Mouse (Mus musculus) limb, embryonic 14.5 days (tissue): ENCODE measurements at regions not wholly inside any gene's neighbourhood (a gene's known extent, or its start where the extent isn't known, plus 50 kb on each side); places are given as distances from the start of the nearest gene placed in this dataset.

Experiments
- ATAC-seq: fragments of 200-750 bp; cut with Nextera tagmentation; 2 replicates; pipeline ENCODE4 v1.8.0; 2017; ENCODE audit warnings: low read depth, moderate number of reproducible peaks, moderate TSS enrichment; ENCODE audit not compliant: low FRiP score
- DNase-seq: peaks from one replicate; pipeline ENCODE4 v3.0.0-alpha.2; 2015; ENCODE audit warnings: low spot score
- H3K27ac ChIP-seq: fragments of 300-500 bp; sonication (generic); replicated peaks from 2 replicates; pipeline ENCODE4 v1.5.1; 2014; ENCODE audit warnings: low read depth, mild to moderate bottlenecking, low read length, moderate library complexity, mixed read lengths
- H3K27me3 ChIP-seq: fragments of 300-500 bp; sonication (generic); 2 replicates; pipeline ENCODE4 v1.6.1; 2014; ENCODE audit warnings: low read length, mixed read lengths; ENCODE audit not compliant: control insufficient read depth, insufficient read depth
- H3K36me3 ChIP-seq: fragments of 300-500 bp; sonication (generic); 2 replicates; pipeline ENCODE4 v1.6.1; 2014; ENCODE audit warnings: mild to moderate bottlenecking, low read length, moderate library complexity, mixed read lengths; ENCODE audit not compliant: control insufficient read depth, insufficient read depth
- H3K4me1 ChIP-seq: fragments of 300-500 bp; sonication (generic); 2 replicates; pipeline ENCODE4 v1.6.1; 2014; ENCODE audit warnings: antibody characterized with exemption, low read length, mixed read lengths; ENCODE audit not compliant: control insufficient read depth, insufficient read depth
- H3K4me2 ChIP-seq: fragments of 300-500 bp; sonication (generic); replicated peaks from 2 replicates; pipeline ENCODE4 v1.6.1; 2014; ENCODE audit warnings: low read depth, mild to moderate bottlenecking, low read length, moderate library complexity; ENCODE audit not compliant: severe bottlenecking
- H3K4me3 ChIP-seq: fragments of 300-500 bp; sonication (generic); replicated peaks from 2 replicates; pipeline ENCODE4 v1.5.1; 2014; ENCODE audit warnings: low read length
- H3K9ac ChIP-seq: fragments of 300-500 bp; sonication (generic); 2 replicates; pipeline ENCODE4 v1.6.1; 2014; ENCODE audit warnings: mild to moderate bottlenecking, low read depth, low read length, moderate library complexity; ENCODE audit not compliant: severe bottlenecking
- H3K9me3 ChIP-seq: fragments of 300-500 bp; sonication (generic); 2 replicates; pipeline ENCODE4 v1.6.1; 2016; ENCODE audit warnings: low read length; ENCODE audit not compliant: control insufficient read depth
- POLR2A ChIP-seq: fragments of 200-500 bp; IDR thresholded peaks from 2 replicates; pipeline ENCODE4 v1.8.0; 2012; ENCODE audit warnings: inconsistent platforms, mild to moderate bottlenecking, moderate library complexity, borderline replicate concordance; ENCODE audit not compliant: insufficient read depth, insufficient read length; ENCODE audit errors: extremely low read depth
- WGBS: fragments of 180-500 bp; shearing (Covaris S2); extraction: QIAGEN DNeasy Blood & Tissue Kit; methylation state at CpG from one replicate; pipeline ENCODE4 v1.1.7; 2014; 5-methylcytosine and 5-hydroxymethylcytosine counted together

DNA sequence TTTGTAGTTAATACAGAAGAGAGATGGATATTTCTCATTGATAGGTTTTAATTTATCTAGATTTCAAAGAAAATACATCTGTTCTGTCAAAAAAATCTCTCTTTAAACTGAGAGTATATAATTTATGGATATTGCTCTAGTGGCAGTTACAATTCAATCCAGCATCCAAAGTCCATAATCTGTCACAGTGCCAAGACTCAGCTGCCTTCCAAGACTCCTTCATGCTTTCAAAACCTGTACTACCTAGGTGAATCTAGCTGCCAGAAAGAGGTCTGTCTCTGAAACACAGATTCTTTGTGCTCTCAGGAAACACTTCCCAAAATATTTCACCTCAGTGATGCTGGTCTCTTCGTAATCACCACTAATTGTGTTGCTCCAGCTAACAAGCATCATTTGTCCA lies 844.0 kb upstream of the Sel1l start:
- Histone ChIP-seq H3K9ac (no peak overlapping the region), H3K36me3 (no peaks in the 10 kb centered on the region), H3K4me3 (no peak overlapping the region), H3K27ac (no peak overlapping the region), H3K27me3 (no peaks in the 10 kb centered on the region), H3K9me3 (no peaks in the 10 kb centered on the region), H3K4me1 (no peaks in the 10 kb centered on the region), H3K4me2 (no peak overlapping the region)
- 80% methylated on average over 1 of the region's 1 CpGs for WGBS
- DNase-seq (no peak), ATAC-seq (no peak)
- TF ChIP-seq POLR2A = no peak

DNA sequence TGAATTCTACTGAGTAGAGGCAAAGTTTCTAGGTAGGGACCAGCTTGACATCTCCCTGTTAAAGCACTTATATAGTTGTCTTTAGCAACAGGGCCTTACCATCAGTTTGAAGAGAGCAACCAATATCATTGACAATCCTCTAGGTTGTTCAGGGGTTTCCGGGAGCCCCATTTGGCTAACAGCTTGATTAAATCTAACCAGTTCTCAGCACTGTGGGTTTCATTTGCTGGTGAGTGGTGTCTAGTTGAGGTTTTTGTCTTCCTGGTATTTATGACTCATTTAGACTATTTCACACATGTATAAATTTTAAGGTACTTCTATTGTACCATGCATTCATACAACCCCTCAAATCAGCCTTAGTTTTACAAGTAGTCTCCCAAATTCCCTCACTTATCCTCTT lies 823.4 kb upstream of the Sel1l start:
- 91% methylated on average over 1 of the region's 1 CpGs for WGBS
- DNase-seq (no peak), ATAC-seq (no peak)
- no peak overlapping the region for H3K27ac ChIP-seq
- no peak overlapping the region for H3K9ac ChIP-seq
- H3K27me3 ChIP-seq = no peaks in the 10 kb centered on the region
- H3K4me3 ChIP-seq = no peak overlapping the region
- no peaks in the 10 kb centered on the region for H3K36me3 ChIP-seq
- no peaks in the 10 kb centered on the region for H3K9me3 ChIP-seq
- no peaks in the 10 kb centered on the region for H3K4me1 ChIP-seq
- H3K4me2 ChIP-seq = no peak overlapping the region
- no peak for TF ChIP-seq POLR2A

DNA sequence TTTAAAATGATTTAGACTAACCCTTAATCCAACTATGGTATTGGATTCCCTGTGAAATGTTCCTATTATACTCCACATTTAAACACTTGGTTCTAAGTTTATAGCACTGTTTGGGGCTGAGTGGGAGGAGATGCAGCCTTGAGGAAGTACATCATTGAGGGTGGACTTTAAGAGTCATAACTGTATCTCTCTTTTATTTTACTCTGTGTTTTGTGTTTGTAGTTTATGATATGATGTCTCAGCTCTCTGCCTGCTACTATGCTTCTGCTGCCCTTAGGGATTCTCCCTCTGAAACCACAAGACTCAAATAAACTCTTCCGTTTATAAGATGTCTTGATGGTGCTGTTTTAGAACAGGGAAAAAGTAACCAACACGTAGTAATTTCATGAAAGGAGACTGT lies 797.7 kb upstream of the Sel1l start:
- WGBS = 79% methylated on average over 2 of the region's 2 CpGs
- no peak overlapping the region for H3K27ac ChIP-seq
- H3K27me3 ChIP-seq = no peaks in the 10 kb centered on the region
- no peak for ATAC-seq
- H3K4me1 ChIP-seq = no peaks in the 10 kb centered on the region
- no peak overlapping the region for H3K4me3 ChIP-seq
- TF ChIP-seq POLR2A = no peak
- no peak overlapping the region for H3K4me2 ChIP-seq
- no peak for DNase-seq
- no peaks in the 10 kb centered on the region for H3K36me3 ChIP-seq
- H3K9me3 ChIP-seq = no peaks in the 10 kb centered on the region
- no peak overlapping the region for H3K9ac ChIP-seq

DNA sequence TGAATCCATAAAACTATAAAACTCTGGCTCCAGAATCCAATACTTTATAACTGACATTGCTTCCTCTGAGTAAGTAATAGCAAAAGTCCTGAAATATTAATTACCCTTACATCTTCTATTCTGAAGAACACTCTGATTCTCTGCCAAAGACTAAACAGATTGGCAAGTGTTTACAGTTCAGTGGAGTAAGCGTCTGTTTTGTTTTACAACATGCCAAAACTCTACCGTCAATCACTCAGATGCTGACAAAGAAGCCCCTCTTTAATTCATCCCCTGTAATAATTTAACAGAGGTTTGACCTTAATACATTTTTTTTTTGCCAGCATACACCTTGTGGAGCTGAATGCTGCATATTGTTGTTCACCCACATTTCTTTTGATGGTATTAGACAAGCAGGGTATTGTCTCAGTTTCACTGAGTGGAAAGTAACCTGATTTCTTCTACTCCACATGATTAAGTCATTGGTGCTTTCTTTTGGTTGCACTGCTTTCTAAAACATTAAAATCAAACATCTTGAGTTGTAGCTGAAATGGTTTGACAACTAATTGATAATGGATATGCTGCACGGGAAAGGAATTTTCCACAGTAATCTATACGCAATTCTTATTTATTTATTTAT lies 796.2 kb upstream of the Sel1l start:
- Histone ChIP-seq H3K9ac (no peak overlapping the region), H3K4me3 (no peak overlapping the region), H3K9me3 (no peaks in the 10 kb centered on the region), H3K4me1 (no peaks in the 10 kb centered on the region), H3K27ac (no peak overlapping the region), H3K27me3 (no peaks in the 10 kb centered on the region), H3K36me3 (no peaks in the 10 kb centered on the region), H3K4me2 (no peak overlapping the region)
- no peak for ATAC-seq
- DNase-seq = no peak
- WGBS = 68% methylated on average over 4 of the region's 4 CpGs
- no peak for TF ChIP-seq POLR2A

DNA sequence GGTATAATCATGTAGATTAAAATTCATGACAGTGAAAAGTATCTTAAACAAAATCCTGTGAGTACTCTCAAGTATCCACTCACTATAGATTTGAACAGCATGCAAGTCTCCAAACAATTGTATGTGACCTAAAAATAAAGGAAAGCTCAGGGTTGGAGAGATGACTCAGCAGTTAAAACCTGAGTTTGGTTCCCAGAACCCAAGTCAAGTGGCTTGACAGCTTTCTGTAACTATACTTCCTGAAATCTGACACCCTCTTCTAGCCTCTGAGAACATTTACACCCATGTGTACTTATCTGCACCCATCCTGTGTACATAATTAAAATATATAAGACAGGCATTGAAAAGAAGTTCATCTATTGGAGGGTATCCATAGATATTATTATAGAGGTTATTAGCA lies 770.2 kb upstream of the Sel1l start:
- no peaks in the 10 kb centered on the region for H3K36me3 ChIP-seq
- H3K27me3 ChIP-seq = no peaks in the 10 kb centered on the region
- no peak overlapping the region for H3K27ac ChIP-seq
- H3K9ac ChIP-seq = no peak overlapping the region
- H3K9me3 ChIP-seq = no peaks in the 10 kb centered on the region
- no peak for DNase-seq
- H3K4me2 ChIP-seq = no peak overlapping the region
- no peak overlapping the region for H3K4me3 ChIP-seq
- TF ChIP-seq POLR2A = no peak
- no peaks in the 10 kb centered on the region for H3K4me1 ChIP-seq
- no peak for ATAC-seq

DNA sequence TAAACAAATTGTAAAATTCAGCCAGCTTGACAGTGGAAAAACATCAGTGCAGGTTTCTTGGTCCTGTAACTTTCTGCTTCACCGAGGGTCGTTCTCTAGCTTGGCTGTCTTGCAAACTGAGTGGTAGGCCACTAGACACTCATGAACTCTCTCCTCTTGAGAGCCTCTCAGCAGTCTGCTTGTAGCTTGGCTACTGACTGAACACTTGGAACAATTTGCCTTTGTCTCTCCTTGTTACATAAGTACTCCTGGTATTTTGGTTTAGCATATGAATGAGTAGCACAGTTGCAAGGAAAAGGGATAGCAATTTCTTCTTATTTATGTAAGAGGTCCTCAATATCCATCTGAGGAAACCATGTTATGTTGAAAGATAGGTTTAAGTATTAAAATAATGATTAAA lies 769.6 kb upstream of the Sel1l start:
- 47% methylated on average over 2 of the region's 2 CpGs for WGBS
- H3K4me2 ChIP-seq = no peak overlapping the region
- DNase-seq = no peak
- TF ChIP-seq POLR2A = no peak
- H3K4me3 ChIP-seq = no peak overlapping the region
- no peaks in the 10 kb centered on the region for H3K27me3 ChIP-seq
- H3K9ac ChIP-seq = no peak overlapping the region
- ATAC-seq = no peak
- no peak overlapping the region for H3K27ac ChIP-seq
- H3K4me1 ChIP-seq = no peaks in the 10 kb centered on the region
- no peaks in the 10 kb centered on the region for H3K36me3 ChIP-seq
- no peaks in the 10 kb centered on the region for H3K9me3 ChIP-seq
